Mouse (Mus musculus) limb, embryonic 14.5 days (tissue): ENCODE measurements around the gene 4932429P05Rik. TPM values are rescaled to one million over a fixed set of nuclear protein-coding genes. Genes with fewer than 3 reads are reported as not detected.

Experiments
- ATAC-seq: fragments of 200-750 bp; cut with Nextera tagmentation; 2 replicates; pipeline ENCODE4 v1.8.0; 2017; ENCODE audit warnings: low read depth, moderate number of reproducible peaks, moderate TSS enrichment; ENCODE audit not compliant: low FRiP score
- DNase-seq: peaks from one replicate; pipeline ENCODE4 v3.0.0-alpha.2; 2015; ENCODE audit warnings: low spot score
- H3K27ac ChIP-seq: fragments of 300-500 bp; sonication (generic); replicated peaks from 2 replicates; pipeline ENCODE4 v1.5.1; 2014; ENCODE audit warnings: low read depth, mild to moderate bottlenecking, low read length, moderate library complexity, mixed read lengths
- H3K27me3 ChIP-seq: fragments of 300-500 bp; sonication (generic); 2 replicates; pipeline ENCODE4 v1.6.1; 2014; ENCODE audit warnings: low read length, mixed read lengths; ENCODE audit not compliant: control insufficient read depth, insufficient read depth
- H3K36me3 ChIP-seq: fragments of 300-500 bp; sonication (generic); 2 replicates; pipeline ENCODE4 v1.6.1; 2014; ENCODE audit warnings: mild to moderate bottlenecking, low read length, moderate library complexity, mixed read lengths; ENCODE audit not compliant: control insufficient read depth, insufficient read depth
- H3K4me1 ChIP-seq: fragments of 300-500 bp; sonication (generic); 2 replicates; pipeline ENCODE4 v1.6.1; 2014; ENCODE audit warnings: antibody characterized with exemption, low read length, mixed read lengths; ENCODE audit not compliant: control insufficient read depth, insufficient read depth
- H3K4me2 ChIP-seq: fragments of 300-500 bp; sonication (generic); replicated peaks from 2 replicates; pipeline ENCODE4 v1.6.1; 2014; ENCODE audit warnings: low read depth, mild to moderate bottlenecking, low read length, moderate library complexity; ENCODE audit not compliant: severe bottlenecking
- H3K4me3 ChIP-seq: fragments of 300-500 bp; sonication (generic); replicated peaks from 2 replicates; pipeline ENCODE4 v1.5.1; 2014; ENCODE audit warnings: low read length
- H3K9ac ChIP-seq: fragments of 300-500 bp; sonication (generic); 2 replicates; pipeline ENCODE4 v1.6.1; 2014; ENCODE audit warnings: mild to moderate bottlenecking, low read depth, low read length, moderate library complexity; ENCODE audit not compliant: severe bottlenecking
- H3K9me3 ChIP-seq: fragments of 300-500 bp; sonication (generic); 2 replicates; pipeline ENCODE4 v1.6.1; 2016; ENCODE audit warnings: low read length; ENCODE audit not compliant: control insufficient read depth
- POLR2A ChIP-seq: fragments of 200-500 bp; IDR thresholded peaks from 2 replicates; pipeline ENCODE4 v1.8.0; 2012; ENCODE audit warnings: inconsistent platforms, mild to moderate bottlenecking, moderate library complexity, borderline replicate concordance; ENCODE audit not compliant: insufficient read depth, insufficient read length; ENCODE audit errors: extremely low read depth
- polyA plus RNA-seq, 2 experiments: library from polyadenylated mRNA; depleted of rRNA in 1 of 2; stranded (reverse) in 1 of 2; unstranded in 1 of 2; fragments of >200 nt; fragmentation: Nextera tagmentation in 1 of 2; extraction: Ambion mirVana in 1 of 2; gene quantifications; 2 replicates each; pipeline versions ENCODE4 v1.2.1 to v1.2.3; 2012 to 2014

Gene 4932429P05Rik
- not detected in 2 replicates for polyA plus RNA-seq (2012; rRNA removed)
- polyA plus RNA-seq (2014; fragmentation: Nextera tagmentation; extraction: Ambion mirVana): not detected in 2 replicates

- Histone ChIP-seq H3K9me3 (no peaks in the 10 kb centered on the region), H3K4me2 (no peak within 1 kb of the TSS), H3K36me3 (no peaks in the 10 kb centered on the region), H3K27me3 (no peaks in the 10 kb centered on the region), H3K27ac (no peak within 1 kb of the TSS), H3K9ac (no peak within 1 kb of the TSS), H3K4me3 (no peak within 1 kb of the TSS), H3K4me1 (no peaks in the 10 kb centered on the region)
- no peak for TF ChIP-seq POLR2A
- ATAC-seq (no peak), DNase-seq (no peak)
These were observed at the start of gene 4932429P05Rik for GRCm38 (mm10) chrX:89751968-89752367. 4932429P05Rik (plus strand) TSS chrX:89752268.

Other genes with a start within 250 kb of the 4932429P05Rik start
- gene 4930415L06Rik, start 180.6 kb downstream of the 4932429P05Rik start, polyA plus RNA-seq (2012; rRNA removed): not detected in 2 replicates
- gene 4930415L06Rik, start 180.6 kb downstream of the 4932429P05Rik start, polyA plus RNA-seq (2014; fragmentation: Nextera tagmentation; extraction: Ambion mirVana): not detected in 2 replicates